Comparison of ENCODE assay signal across 8 mouse cellular contexts in the genomic region with DNA sequence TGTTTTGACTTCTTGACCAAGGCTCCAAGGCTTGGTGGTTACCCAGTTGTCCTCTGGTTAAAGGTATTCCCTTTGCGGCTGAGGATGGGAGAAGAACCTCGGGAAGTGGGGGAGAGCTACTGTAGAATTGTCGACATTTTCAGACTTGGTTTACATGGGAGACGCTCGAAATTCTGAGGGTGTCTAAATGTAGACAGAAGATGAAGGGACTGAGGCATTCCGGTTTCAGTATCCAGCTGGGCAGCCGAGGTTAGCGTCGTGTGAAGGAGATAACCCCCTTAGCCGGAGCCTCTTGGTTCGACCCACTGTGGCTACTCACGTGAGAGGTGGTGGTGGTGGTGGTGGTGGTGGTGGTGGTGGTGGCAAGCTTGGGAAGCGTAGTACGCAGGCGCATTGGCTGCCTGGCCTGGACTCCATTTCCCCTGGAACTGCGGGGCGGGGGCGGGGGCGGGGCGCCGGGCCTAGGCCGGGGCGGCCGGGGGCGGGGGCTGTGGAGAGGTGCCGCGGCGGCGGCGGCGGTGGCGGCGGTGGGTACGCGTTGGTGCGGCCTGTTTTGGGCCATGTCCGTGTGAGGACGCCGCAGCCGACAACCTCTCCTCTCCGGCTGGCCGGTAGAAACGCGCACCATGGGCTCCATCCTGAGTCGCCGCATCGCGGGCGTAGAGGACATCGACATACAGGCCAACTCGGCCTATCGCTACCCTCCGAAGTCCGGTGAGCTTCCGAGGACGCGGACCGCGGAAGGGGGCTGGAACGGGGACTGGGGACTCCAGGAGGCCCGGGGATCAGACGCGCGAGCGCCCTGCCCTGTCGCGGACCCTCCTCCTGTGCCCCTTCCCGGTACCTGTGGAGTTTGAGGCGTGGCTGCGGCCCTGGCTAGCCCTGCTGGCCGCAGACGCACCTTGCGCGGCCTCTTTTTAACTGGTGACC. TPM values are rescaled to one million over a fixed set of nuclear protein-coding genes. Genes with fewer than 3 reads are reported as not detected.
DNase-seq lines count a peak whose midpoint lies in the region; ATAC-seq and TF ChIP-seq lines count a peak whose summit lies in the region.

A gene (plus strand): TSS at position 490 of the 930 bp plus-strand sequence.

- peak within 1 kb of the TSS; percentile 94 for H3K27ac ChIP-seq in lung, postnatal 0 days (ENCODE audit: low read length)

- TF ChIP-seq CTCF in Patski (IDR thresholded peaks at IDR 0.05) = no peak
- peak; percentile 6; the same call in 1 of the 2 replicates for TF ChIP-seq CTCF in lung, postnatal 0 days (IDR thresholded peaks at IDR 0.05)

- peaks cover 22% of the 10 kb centered on the region for H3K4me1 ChIP-seq in lung, postnatal 0 days (ENCODE audit: insufficient read depth, low read depth, low read length)

- 0 out of 2 replicates have a peak, but pooled peaks have one; percentile 43 for TF ChIP-seq EP300 in lung, postnatal 0 days (IDR thresholded peaks at IDR 0.05)

- POLR2A ChIA-PET in Patski (lab: Charles Lee) = interaction anchor here (0.6 to 2.9 kb wide), 2 partner anchors 27 to 238 kb away, joined by 3 to 8 read pairs; no protein-coding TSS in a partner anchor

- CTCF ChIA-PET in Patski (lab: Charles Lee) = interaction anchor here (0.9 to 4.7 kb wide), 2 partner anchors 21 to 27 kb away, joined by 3 to 24 read pairs; no protein-coding TSS in a partner anchor

- 2% methylated on average over 64 of the region's 74 CpGs for WGBS in lung, postnatal 0 days

- H3K4me2 ChIP-seq in lung, postnatal 0 days (replicated peaks; ENCODE audit: low read depth, low read length) = peak within 1 kb of the TSS; percentile 88

- no peaks in the 10 kb centered on the region for H3K9me3 ChIP-seq in lung, postnatal 0 days (ENCODE audit: low read length)

- peak; percentile 67 for DNase-seq in Patski (ENCODE audit: low read depth, low spot score)
- peak; percentile 90 for DNase-seq in cerebellum, adult 9-10 months
- DNase-seq in layer of hippocampus, adult 9-11 months = peak; percentile 91
- DNase-seq in lung, postnatal 0 days (ENCODE audit: low spot score) = peak; percentile 96
- DNase-seq in ovary, postnatal 14 days (ENCODE audit: low spot score) = peak; percentile 72
- DNase-seq in thymus, postnatal 10 days (ENCODE audit: low spot score in 2 of 2) = peak; percentile 75 to 81

- peak; percentile 52 for ATAC-seq in Patski
- ATAC-seq in frontal cortex, adult (ENCODE audit: low TSS enrichment) = peak; percentile 36
- peak; percentile 61 to 73 for ATAC-seq in hematopoietic stem cell, adult 5-6 weeks (replicated peaks in 1 of 2; ENCODE audit: insufficient read depth in 1 of 2, low FRiP score in 2 of 2, low TSS enrichment in 1 of 2, low read depth in 1 of 2, poor library complexity in 2 of 2, severe bottlenecking in 2 of 2)
- ATAC-seq in lung, postnatal 0 days = peak; percentile 87

- in situ Hi-C loops in Patski (cut with MboI; ENCODE audit: low pct_unique_long_range_greater_than_20kb) = no loop called here

- H3K27me3 ChIP-seq in Patski = no peaks in the 10 kb centered on the region
- no peaks in the 10 kb centered on the region for H3K27me3 ChIP-seq in lung, postnatal 0 days (replicated peaks; ENCODE audit: insufficient read depth, low read length)

- no peaks in the 10 kb centered on the region for H3K36me3 ChIP-seq in lung, postnatal 0 days (ENCODE audit: insufficient read depth, low read length)

- peak within 1 kb of the TSS; percentile 91 for H3K9ac ChIP-seq in lung, postnatal 0 days (replicated peaks; ENCODE audit: low read depth)

- peak within 1 kb of the TSS; percentile 76 for H3K4me3 ChIP-seq in lung, postnatal 0 days (ENCODE audit: low read depth, low read length)

RNA-seq across cellular contexts. Expression of the gene that starts here (rescaled TPM):
- polyA plus RNA-seq in Patski (2021) = 121 TPM
- total RNA-seq in hematopoietic stem cell, adult 5-6 weeks (2017) = 16.5 and 26.0 TPM in 2 replicates
- 75.6 and 76.7 TPM in 2 replicates for polyA plus RNA-seq in lung, postnatal 0 days (2015; fragmentation: Nextera tagmentation; extraction: Ambion mirVana)

Comparison
In these comparisons a context has a peak if more than half of its experiments do, and no peak if none do; other contexts are left out.
1. Peak in every context shown above with its lines: DNase-seq, ATAC-seq, H3K4me3 ChIP-seq and H3K27ac ChIP-seq.
2. ATAC-seq: peak in every context shown above with its lines; median percentile 87 in lung, postnatal 0 days; 67 in hematopoietic stem cell, adult 5-6 weeks; 52 in Patski; 36 in frontal cortex, adult.